Mouse (Mus musculus): ENCODE measurements around the gene Serpinb1b.

- TF ChIP-seq CTCF (IDR thresholded peaks at IDR 0.05; ENCODE audit: extremely low read depth, insufficient read depth, insufficient read length, insufficient replicate concordance) = no peak
- TF ChIP-seq POLR2A (IDR thresholded peaks at IDR 0.05; ENCODE audit: low read depth, low read length) = no peak
Measured at GRCm38 (mm10) chr13:33043542-33043941, 34.8 kb upstream of the Serpinb1b start.
